Mouse (Mus musculus) activated CD4-positive, CD25-positive, alpha-beta regulatory T cell, adult 4 months (primary cell): Measurements from ENCODE around the gene Patl2. TPM values are rescaled to one million over a fixed set of nuclear protein-coding genes. Genes with fewer than 3 reads are reported as not detected.
A peak's percentile ranks its signal among the peaks of the same experiment; 100 is the strongest.
"Not testable (repeated sequence)": the region's sequence is repeated elsewhere in the genome, so short reads cannot be mapped to it uniquely, and the experiment has no call there.

Experiments used
- ATAC-seq: one replicate; pipeline ENCODE4 v1.8.0; 2017
- polyA plus RNA-seq, 2 experiments: library from polyadenylated mRNA; unstranded; fragments of 100-300 nt; shearing (Covaris generic); gene quantifications; one replicate each; pipeline ENCODE4 v1.2.1; 2017

The Patl2 gene
- under 1 TPM; 0.38 to 0.90 TPM for polyA plus RNA-seq

GRCm38 (mm10) chr2:122186106-122186505, at the start of gene Patl2, which contains the start of gene Terb2:
Patl2 (minus strand) TSS chr2:122186189.
Terb2 (plus strand) TSS chr2:122186272.
- ATAC-seq: no peak

- no peak for ATAC-seq
Observed at GRCm38 (mm10) chr2:122235425-122235824, 49.4 kb upstream of the Patl2 start.

DNA sequence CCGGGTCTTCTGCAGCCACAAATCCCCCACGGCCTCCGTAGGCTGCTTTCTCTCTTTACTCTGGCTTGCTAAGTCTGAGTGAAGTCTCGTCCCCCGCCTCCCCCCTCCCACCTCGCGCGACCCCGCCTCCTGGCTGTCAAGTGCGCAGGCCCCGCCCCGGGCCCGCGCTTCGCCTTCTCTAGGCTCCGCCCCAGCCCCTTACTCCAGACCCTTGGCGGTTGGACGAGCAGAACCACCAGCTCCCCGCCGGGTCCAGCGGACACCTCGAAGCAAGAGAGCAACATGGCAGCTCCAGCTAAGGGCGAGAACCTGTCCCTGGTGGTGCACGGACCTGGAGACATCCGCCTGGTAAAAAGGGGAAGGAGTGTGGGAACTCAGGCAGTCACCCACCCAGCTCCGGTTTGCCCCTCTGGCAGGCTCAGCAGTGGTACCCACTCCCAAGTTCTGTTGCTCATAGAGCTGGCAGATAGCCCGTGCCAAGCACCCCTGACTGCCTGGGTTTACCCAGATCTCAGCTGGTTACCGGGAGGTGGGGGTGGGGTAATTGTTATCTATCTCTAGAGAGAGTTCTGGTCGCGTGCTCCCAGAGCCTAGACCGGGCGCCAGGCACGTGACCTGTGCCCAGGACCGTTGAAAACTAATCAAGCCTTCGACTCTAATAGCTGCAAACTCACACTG, 48.8 kb upstream of the Patl2 start, which contains the start of gene Sord:
Gene Sord (plus strand): TSS at position 139 of the 678 bp plus-strand sequence.
- ATAC-seq: peak; percentile 73

GRCm38 (mm10) chr2:122233759-122234557, 48.0 kb upstream of the Patl2 start:
- ATAC-seq: peak; percentile 51

DNA sequence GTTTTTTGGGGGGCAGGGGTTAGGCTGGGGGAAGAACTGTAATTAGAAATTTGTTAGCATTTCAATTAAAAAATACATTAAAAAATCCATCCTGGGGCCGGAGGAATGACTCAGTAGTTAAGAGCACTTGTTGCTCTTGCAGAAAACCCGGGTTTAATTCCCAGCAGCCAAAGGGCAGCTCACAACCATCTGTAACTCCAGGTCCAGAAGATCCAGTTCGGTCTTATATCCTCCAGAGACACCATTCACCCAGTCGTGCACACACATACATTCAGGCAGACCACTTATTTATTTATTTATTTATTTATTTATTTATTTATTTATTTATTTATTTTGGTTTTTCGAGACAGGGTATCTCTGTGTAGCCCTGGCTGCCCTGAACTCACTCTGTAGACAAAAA, 47.4 kb upstream of the Patl2 start:
- no peak for ATAC-seq

DNA sequence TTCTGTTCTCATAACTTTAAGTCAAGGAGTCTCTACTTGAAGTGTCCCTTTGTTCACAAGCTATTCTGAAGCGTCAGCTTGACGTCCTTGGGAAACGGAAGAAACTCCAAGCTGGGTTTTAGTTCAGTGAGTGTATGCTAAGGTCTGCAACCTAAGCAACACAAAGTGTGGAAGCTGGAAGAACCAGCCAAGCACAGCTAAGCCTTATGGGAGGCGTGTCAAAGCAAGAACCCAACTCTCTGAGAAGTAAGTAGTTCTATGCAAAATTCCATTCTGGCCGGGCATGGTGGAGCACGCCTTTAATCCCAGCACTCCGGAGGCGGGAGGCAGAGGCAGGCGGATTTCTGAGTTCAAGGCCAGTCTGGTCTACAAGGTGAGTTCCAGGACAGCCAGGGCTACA, 45.6 kb upstream of the Patl2 start:
- ATAC-seq: no peak

GRCm38 (mm10) chr2:122230395-122230794, 44.4 kb upstream of the Patl2 start:
- ATAC-seq: no peak

GRCm38 (mm10) chr2:122223654-122224053, 37.7 kb upstream of the Patl2 start:
- ATAC-seq: no peak

DNA sequence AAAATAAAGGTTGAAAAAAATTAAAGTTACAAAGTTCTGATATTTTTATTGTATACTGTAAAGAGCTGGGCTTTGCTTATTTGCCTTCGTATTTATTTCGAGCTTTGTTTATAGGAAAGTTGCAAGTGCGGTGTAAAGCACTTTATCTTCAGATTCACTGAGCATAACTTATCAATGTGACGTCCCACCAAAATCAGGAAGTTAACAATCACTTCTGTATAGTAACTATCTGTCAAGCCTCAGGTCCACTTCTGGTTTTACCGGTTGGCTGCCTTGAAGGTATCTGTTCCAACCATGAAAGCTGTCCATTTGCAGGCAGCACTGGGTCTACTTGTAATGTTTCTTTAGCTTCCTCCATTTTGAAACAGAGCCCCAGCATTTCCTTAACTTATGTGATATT, 36.3 kb upstream of the Patl2 start:
- no peak for ATAC-seq

DNA sequence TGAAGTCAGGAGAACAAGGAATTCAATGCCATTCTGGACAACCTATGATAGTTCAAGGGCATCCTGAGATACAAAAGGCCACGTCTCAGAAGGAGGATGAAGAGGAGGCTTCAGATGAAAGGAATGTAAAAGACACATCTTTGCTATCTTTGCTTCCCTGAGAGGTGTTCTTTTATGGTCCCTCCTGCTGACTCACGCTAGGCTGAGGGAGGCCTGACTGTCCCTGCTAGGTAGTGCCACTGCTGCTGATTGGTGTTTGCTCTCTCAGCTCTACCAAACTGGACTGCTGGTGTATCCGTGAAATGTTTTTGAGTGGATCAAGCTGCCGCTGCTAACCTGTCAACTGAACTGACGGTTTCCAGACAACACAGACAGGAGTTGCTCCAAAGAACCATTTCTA, 35.8 kb upstream of the Patl2 start:
- no peak for ATAC-seq

- ATAC-seq: no peak
Observed at GRCm38 (mm10) chr2:122221378-122221777, 35.4 kb upstream of the Patl2 start.

GRCm38 (mm10) chr2:122218234-122218633, 32.2 kb upstream of the Patl2 start:
- no peak for ATAC-seq

DNA sequence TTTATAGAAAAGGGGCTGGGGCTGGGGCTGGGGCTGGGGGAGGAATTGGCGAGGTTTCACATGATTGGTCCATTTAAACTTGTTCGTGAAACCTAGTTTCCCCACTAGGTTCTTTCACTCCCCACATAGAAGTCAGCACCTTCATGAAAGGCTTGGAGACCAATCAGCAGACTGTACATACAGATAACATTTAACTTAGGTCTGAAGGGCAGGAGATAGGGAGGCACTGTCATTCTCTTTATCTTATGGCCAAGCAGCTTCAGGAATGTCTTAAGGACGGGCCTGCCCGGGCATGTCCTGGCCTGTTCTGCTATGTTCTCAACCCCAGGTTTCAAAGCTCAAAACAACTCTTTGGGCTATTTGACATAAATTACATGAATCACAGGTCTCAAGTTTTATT, 31.1 kb upstream of the Patl2 start:
- not testable (repeated sequence) for ATAC-seq

DNA sequence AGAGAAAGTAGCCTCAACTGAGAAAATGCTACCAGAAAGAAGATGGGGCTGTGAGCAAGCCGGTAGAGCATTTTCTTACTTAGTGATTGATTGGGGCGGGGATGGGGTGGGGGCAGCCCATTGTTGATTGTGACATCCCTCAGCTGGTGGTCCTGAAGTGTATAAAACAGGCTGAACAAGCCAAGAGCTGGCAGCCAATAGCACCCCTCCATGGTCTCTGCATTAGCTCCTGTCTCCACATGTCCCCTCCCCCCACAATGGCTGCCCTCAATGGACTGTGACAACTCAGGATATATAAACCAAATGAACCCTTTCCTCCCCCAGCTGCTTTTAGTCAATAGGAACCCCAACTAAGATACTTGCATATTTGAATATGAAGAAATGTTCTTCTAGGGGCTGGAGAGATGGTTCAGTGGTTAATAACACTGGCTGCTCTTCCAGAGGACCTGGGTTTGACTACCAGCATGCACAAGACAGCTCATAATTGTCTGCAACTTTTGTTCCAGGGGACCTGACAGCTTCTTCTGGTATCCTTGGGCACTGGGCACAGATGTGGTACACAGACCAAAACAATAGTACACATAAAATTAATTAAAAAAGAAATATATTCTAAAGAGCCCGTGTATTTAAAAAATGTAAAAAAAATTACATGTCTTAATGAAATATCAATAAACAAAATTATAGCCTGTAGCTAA, 24.7 kb upstream of the Patl2 start:
- ATAC-seq: no peak

- no peak for ATAC-seq
Observed at GRCm38 (mm10) chr2:122206440-122207107, 20.6 kb upstream of the Patl2 start.

- no peak for ATAC-seq
Observed at GRCm38 (mm10) chr2:122201501-122201900, 15.5 kb upstream of the Patl2 start.

GRCm38 (mm10) chr2:122194509-122194929, 8.5 kb upstream of the Patl2 start:
- peak; percentile 66 for ATAC-seq

DNA sequence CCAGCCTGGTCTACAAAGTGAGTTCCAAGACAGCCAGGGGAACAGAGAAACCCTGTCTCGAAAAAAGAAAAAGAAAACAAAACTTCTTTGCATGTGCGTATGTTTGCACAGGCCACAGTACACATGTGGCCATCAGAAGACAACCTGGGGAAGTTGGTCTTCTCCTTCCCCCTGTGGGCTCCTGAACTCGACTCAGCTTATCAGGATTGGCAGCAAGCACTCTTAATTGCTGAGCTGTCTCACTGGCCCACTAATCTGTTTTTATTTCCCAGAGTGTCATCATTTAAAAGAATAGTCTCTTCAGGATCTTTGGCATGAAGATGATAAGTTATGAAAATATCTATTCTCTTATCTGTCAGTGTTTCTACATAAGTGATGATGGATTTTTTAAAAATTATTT, 5.9 kb upstream of the Patl2 start:
- ATAC-seq: no peak

DNA sequence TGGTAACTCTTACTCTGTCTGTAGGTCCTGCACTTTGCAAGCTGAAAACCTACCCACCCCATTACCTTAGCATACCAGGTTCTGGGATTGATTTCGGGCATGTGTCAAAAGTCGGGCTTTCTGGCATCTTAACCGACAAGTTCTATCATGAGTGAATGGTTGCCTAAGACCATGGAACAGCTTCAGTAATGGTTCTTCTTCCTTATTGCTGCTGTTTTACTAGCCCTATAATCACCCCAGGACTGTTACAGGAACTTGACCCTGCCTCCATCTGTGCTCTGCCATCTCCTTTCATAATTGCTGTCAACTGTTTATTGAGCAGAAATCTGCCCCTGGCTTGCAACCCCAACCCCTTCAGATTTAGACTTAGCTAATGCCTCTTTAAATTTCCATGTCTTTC, 762 bp upstream of the Patl2 start:
- no peak for ATAC-seq

DNA sequence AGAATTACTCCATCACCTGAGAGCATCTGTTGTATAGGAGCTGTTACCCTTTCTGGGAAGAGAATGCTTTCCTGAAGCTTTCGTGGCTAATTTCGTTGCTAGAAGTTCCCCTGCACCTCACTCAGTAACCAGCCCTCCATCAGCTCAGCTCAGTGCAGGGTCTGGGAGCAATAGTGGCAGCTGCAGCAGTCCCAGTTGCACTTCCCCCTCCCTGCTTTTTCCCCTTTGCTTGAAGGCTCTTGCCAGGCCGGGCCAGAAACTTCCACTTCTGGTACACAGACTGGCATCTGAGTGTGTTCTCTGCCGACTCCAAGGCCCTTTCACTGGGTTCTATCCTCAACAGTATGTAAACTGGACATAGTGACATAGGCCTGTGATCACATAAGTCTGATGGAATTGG, 903 bp downstream of the Patl2 start:
- ATAC-seq: no peak

DNA sequence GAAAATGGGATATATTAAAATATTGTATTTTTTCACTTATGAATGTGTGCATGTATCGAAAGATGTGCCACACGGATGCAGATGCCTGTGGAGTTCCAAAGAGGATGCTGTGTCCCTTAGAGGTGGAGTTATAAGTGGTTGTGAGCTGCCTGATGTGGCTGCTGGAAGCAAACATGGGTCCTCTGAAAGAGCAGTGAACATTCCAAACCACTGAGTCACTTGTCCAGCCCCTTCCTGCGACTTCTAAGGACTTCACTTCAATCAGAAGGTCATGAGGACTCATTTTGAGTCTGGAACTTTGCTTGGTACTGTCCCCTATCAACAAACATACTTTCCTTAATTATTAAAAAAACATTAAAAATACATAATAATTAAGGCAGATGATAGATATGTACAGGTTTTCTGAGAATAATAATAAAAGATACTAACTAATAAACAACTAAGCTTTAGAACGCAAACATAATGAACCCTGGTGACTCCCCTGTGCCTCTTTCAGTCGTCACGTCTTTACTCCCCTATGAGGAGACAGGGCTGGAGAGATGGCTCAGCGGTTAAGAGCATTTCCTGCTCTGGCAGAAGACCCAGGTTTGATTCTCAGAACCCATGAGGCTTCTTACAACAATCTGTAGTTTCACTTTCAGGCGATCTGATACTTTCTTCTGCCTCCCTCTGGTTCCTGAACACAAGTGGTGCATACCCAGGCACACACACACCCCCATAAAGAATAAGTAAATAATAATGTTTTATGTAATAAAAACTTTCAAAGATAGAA, 5.8 kb downstream of the Patl2 start:
- ATAC-seq: peak; percentile 98

DNA sequence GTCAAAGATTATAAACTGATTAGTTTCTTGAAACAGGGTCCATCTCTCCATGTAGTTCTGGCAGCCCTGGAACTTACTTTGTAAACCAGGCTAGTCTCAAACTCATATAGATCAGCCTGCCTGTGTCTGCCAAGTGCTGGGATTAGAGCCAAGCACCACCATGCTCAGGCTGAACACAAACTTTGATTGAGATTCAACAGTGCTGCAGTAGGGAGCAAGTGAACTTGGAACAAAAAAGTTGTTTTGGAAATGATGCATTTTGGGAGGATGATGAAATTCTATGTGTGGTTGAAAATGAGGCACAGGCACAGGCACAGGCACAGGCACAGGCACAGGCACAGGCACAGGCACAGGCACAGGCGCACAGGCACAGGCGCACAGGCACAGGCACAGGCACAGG, 13.8 kb downstream of the Patl2 start:
- no peak for ATAC-seq
